Mouse (Mus musculus): ENCODE results near the gene Hivep3. TPM values are rescaled to one million over a fixed set of nuclear protein-coding genes. Genes with fewer than 3 reads are reported as not detected.

The Hivep3 gene
- polyA plus RNA-seq, 1 experiment: 1.7 TPM

GRCm38 (mm10) chr4:119710208-119710607 is 23.4 kb upstream of the Hivep3 start:
- H3K36me3 ChIP-seq (ENCODE audit: control insufficient read depth, insufficient read depth, low read length): no peaks in the 10 kb centered on the region
- H3K4me1 ChIP-seq (ENCODE audit: control insufficient read depth, insufficient read depth, low read length): no peaks in the 10 kb centered on the region
- no peaks in the 10 kb centered on the region for H3K27me3 ChIP-seq (ENCODE audit: control insufficient read depth, insufficient read depth, low read length)
- H3K4me3 ChIP-seq (ENCODE audit: control insufficient read depth, low read depth, low read length): no peak overlapping the region
- no peak overlapping the region for H3K27ac ChIP-seq (ENCODE audit: control insufficient read depth, insufficient read depth, low read depth, low read length)
- TF ChIP-seq POLR2A (IDR thresholded peaks at IDR 0.05; ENCODE audit: control insufficient read depth, low read depth, low read length) (no peak), CTCF (IDR thresholded peaks at IDR 0.05; ENCODE audit: control insufficient read depth, insufficient read depth, insufficient replicate concordance, low read depth, low read length) (no peak)

DNA sequence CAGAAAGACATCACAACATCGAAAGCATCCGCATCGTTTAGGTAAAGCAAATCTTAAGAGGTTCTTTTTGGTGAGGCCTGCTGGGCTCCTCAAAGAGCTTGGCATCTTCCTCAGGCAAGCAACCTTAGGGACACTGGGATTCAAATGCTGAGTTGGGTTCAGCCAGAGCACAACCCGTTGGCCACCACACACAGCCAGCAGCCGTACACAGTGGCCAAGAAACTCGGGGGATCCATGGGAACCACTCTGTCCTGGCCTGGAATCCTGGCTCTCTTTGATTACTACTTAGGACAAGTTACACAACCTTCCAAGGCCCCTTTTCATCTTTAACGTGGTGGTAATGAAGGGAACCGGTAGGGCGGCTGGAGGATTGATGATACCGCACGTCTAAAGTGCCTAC is 16.1 kb upstream of the Hivep3 start:
- Histone ChIP-seq H3K36me3 (ENCODE audit: control insufficient read depth, insufficient read depth, low read length) (no peaks in the 10 kb centered on the region), H3K4me3 (ENCODE audit: control insufficient read depth, low read depth, low read length) (no peak overlapping the region), H3K27ac (ENCODE audit: control insufficient read depth, insufficient read depth, low read depth, low read length) (no peak overlapping the region), H3K4me1 (ENCODE audit: control insufficient read depth, insufficient read depth, low read length) (no peaks in the 10 kb centered on the region), H3K27me3 (ENCODE audit: control insufficient read depth, insufficient read depth, low read length) (no peaks in the 10 kb centered on the region)
- no peak for TF ChIP-seq CTCF (IDR thresholded peaks at IDR 0.05; ENCODE audit: control insufficient read depth, insufficient read depth, insufficient replicate concordance, low read depth, low read length)
- TF ChIP-seq POLR2A (IDR thresholded peaks at IDR 0.05; ENCODE audit: control insufficient read depth, low read depth, low read length): no peak

DNA sequence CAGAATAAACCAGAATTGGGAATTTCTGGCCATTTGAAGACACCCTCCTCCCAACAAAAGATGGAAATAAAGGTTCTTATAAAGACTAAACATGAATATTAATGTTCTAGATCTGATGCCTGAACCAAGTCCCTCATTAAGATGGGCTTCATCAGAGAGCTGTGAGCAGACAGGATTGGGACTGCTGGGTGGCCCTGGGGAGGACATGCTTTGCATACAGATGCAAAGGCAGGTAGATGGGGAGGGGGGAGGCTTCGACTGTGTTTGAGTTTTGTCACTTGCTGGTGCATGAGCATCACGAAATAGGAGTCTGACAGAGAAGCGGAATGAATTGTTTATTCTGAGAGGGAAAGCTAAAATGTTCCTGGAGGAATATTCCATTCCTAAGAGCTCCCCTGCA is 12.1 kb upstream of the Hivep3 start:
- H3K27ac ChIP-seq (ENCODE audit: control insufficient read depth, insufficient read depth, low read depth, low read length): no peak overlapping the region
- H3K4me3 ChIP-seq (ENCODE audit: control insufficient read depth, low read depth, low read length): no peak overlapping the region
- H3K27me3 ChIP-seq (ENCODE audit: control insufficient read depth, insufficient read depth, low read length): no peaks in the 10 kb centered on the region
- no peaks in the 10 kb centered on the region for H3K36me3 ChIP-seq (ENCODE audit: control insufficient read depth, insufficient read depth, low read length)
- H3K4me1 ChIP-seq (ENCODE audit: control insufficient read depth, insufficient read depth, low read length): no peaks in the 10 kb centered on the region
- no peak for TF ChIP-seq POLR2A (IDR thresholded peaks at IDR 0.05; ENCODE audit: control insufficient read depth, low read depth, low read length)
- TF ChIP-seq CTCF (IDR thresholded peaks at IDR 0.05; ENCODE audit: control insufficient read depth, insufficient read depth, insufficient replicate concordance, low read depth, low read length): no peak

DNA sequence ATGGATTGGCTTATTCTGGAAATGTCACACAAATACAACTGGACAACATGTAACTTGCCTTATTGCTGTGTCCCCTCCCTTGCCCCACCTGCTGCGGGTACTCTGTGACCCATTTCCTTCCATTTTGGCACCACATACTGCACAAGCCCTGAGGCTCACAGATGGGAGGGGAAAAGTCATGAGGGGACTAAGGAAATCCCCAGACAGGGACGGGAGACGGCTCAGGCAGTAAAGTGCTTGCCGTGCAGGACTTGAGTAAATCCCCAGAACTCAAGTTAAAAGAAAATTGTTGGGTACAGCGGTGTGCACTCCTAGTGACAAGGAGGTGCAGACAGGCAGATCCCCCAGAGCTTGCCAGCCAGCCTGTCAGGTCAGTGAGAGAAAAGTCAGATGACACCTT is 7.5 kb upstream of the Hivep3 start:
- no peak for TF ChIP-seq POLR2A (IDR thresholded peaks at IDR 0.05; ENCODE audit: control insufficient read depth, low read depth, low read length)
- TF ChIP-seq CTCF (IDR thresholded peaks at IDR 0.05; ENCODE audit: control insufficient read depth, insufficient read depth, insufficient replicate concordance, low read depth, low read length): no peak
- Histone ChIP-seq H3K4me3 (ENCODE audit: control insufficient read depth, low read depth, low read length) (no peak overlapping the region), H3K27ac (ENCODE audit: control insufficient read depth, insufficient read depth, low read depth, low read length) (no peak overlapping the region), H3K36me3 (ENCODE audit: control insufficient read depth, insufficient read depth, low read length) (no peaks in the 10 kb centered on the region), H3K4me1 (ENCODE audit: control insufficient read depth, insufficient read depth, low read length) (no peaks in the 10 kb centered on the region), H3K27me3 (ENCODE audit: control insufficient read depth, insufficient read depth, low read length) (no peaks in the 10 kb centered on the region)

GRCm38 (mm10) chr4:119727871-119728270 is 5.7 kb upstream of the Hivep3 start:
- H3K36me3 ChIP-seq (ENCODE audit: control insufficient read depth, insufficient read depth, low read length): no peaks in the 10 kb centered on the region
- no peak overlapping the region for H3K4me3 ChIP-seq (ENCODE audit: control insufficient read depth, low read depth, low read length)
- TF ChIP-seq CTCF (IDR thresholded peaks at IDR 0.05; ENCODE audit: control insufficient read depth, insufficient read depth, insufficient replicate concordance, low read depth, low read length): no peak
- no peak for TF ChIP-seq POLR2A (IDR thresholded peaks at IDR 0.05; ENCODE audit: control insufficient read depth, low read depth, low read length)
- no peak overlapping the region for H3K27ac ChIP-seq (ENCODE audit: control insufficient read depth, insufficient read depth, low read depth, low read length)
- no peaks in the 10 kb centered on the region for H3K4me1 ChIP-seq (ENCODE audit: control insufficient read depth, insufficient read depth, low read length)
- no peaks in the 10 kb centered on the region for H3K27me3 ChIP-seq (ENCODE audit: control insufficient read depth, insufficient read depth, low read length)

- no peaks in the 10 kb centered on the region for H3K36me3 ChIP-seq (ENCODE audit: control insufficient read depth, insufficient read depth, low read length)
- H3K4me1 ChIP-seq (ENCODE audit: control insufficient read depth, insufficient read depth, low read length): no peaks in the 10 kb centered on the region; the same call in 1 of the 2 replicates
- no peaks in the 10 kb centered on the region for H3K27me3 ChIP-seq (ENCODE audit: control insufficient read depth, insufficient read depth, low read length)
- peak overlapping the region; percentile 92 for H3K4me3 ChIP-seq (ENCODE audit: control insufficient read depth, low read depth, low read length)
- no peak overlapping the region for H3K27ac ChIP-seq (ENCODE audit: control insufficient read depth, insufficient read depth, low read depth, low read length)
- TF ChIP-seq CTCF (IDR thresholded peaks at IDR 0.05; ENCODE audit: control insufficient read depth, insufficient read depth, insufficient replicate concordance, low read depth, low read length) (no peak), POLR2A (IDR thresholded peaks at IDR 0.05; ENCODE audit: control insufficient read depth, low read depth, low read length) (no peak)
Observed at GRCm38 (mm10) chr4:119733942-119734341, 358 bp downstream of the Hivep3 start.

DNA sequence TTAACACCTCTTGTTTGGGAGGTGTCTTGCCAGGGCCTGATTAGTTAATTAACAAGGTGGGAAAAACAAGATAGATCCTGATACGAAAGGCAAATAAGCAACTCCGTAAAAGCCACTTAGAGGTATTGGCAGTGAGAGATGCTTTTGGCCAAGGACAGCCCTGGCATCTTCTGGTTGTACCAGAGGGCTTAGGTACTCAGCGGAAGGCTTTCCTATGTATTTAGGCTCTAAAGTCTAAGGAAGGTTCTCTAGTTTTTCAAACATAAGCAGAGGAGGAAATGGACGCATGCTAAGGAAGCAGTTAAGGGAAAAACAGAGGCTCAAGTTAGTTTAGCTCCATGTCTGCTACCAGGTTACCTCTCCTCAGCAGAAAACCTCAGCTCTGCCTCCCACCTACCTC is 768 bp downstream of the Hivep3 start:
- TF ChIP-seq POLR2A (IDR thresholded peaks at IDR 0.05; ENCODE audit: control insufficient read depth, low read depth, low read length): no peak
- no peak for TF ChIP-seq CTCF (IDR thresholded peaks at IDR 0.05; ENCODE audit: control insufficient read depth, insufficient read depth, insufficient replicate concordance, low read depth, low read length)
- peak overlapping the region; percentile 92 for H3K4me3 ChIP-seq (ENCODE audit: control insufficient read depth, low read depth, low read length)
- no peaks in the 10 kb centered on the region for H3K36me3 ChIP-seq (ENCODE audit: control insufficient read depth, insufficient read depth, low read length)
- no peaks in the 10 kb centered on the region for H3K27me3 ChIP-seq (ENCODE audit: control insufficient read depth, insufficient read depth, low read length)
- H3K27ac ChIP-seq (ENCODE audit: control insufficient read depth, insufficient read depth, low read depth, low read length): no peak overlapping the region
- no peaks in the 10 kb centered on the region; the same call in 1 of the 2 replicates for H3K4me1 ChIP-seq (ENCODE audit: control insufficient read depth, insufficient read depth, low read length)

DNA sequence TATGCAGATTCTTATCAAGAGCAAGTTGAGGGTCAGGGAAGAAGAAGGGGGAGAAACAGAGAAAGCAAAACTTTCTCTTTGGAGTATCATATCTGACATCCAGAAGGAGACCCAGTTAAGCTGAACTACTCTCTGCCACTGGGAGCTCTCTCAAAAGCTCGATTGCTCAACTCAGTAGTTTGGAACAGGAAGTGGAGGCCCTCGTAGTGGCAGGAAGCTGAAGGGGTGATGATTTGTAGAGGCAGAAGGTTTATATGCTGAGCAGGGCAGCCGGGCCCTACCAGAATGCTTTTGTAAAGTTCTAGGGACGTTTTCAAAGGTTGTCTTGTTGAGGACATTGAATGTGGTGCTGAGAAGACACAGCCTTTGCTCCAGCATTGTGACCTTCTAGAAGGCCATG is 5.1 kb downstream of the Hivep3 start:
- H3K4me1 ChIP-seq (ENCODE audit: control insufficient read depth, insufficient read depth, low read length): no peaks in the 10 kb centered on the region; the same call in 1 of the 2 replicates
- no peak overlapping the region; the same call in 1 of the 2 replicates for H3K27ac ChIP-seq (ENCODE audit: control insufficient read depth, insufficient read depth, low read depth, low read length)
- no peak for TF ChIP-seq POLR2A (IDR thresholded peaks at IDR 0.05; ENCODE audit: control insufficient read depth, low read depth, low read length)
- TF ChIP-seq CTCF (IDR thresholded peaks at IDR 0.05; ENCODE audit: control insufficient read depth, insufficient read depth, insufficient replicate concordance, low read depth, low read length): no peak
- H3K4me3 ChIP-seq (ENCODE audit: control insufficient read depth, low read depth, low read length): no peak overlapping the region
- H3K36me3 ChIP-seq (ENCODE audit: control insufficient read depth, insufficient read depth, low read length): no peaks in the 10 kb centered on the region
- no peaks in the 10 kb centered on the region for H3K27me3 ChIP-seq (ENCODE audit: control insufficient read depth, insufficient read depth, low read length)
